Mouse (Mus musculus) thymus, postnatal 0 days (tissue): ENCODE results near the gene Upp1. TPM values are rescaled to one million over a fixed set of nuclear protein-coding genes. Genes with fewer than 3 reads are reported as not detected.
"Not testable (repeated sequence)": the region's sequence is repeated elsewhere in the genome, so short reads cannot be mapped to it uniquely, and the experiment has no call there.

Source experiments
- DNase-seq: peaks from one replicate; pipeline ENCODE4 v3.0.0-alpha.2; 2015; ENCODE audit warnings: low spot score
- polyA plus RNA-seq: library from polyadenylated mRNA; unstranded; fragments of >200 nt; fragmentation: Nextera tagmentation; extraction: Ambion mirVana; gene quantifications from 2 replicates; pipeline ENCODE4 v1.2.1, GENCODE M21; 2015

The Upp1 gene
- polyA plus RNA-seq, 1 experiment from 2014 or later = 5.7 TPM

GRCm38 (mm10) chr11:9150403-9150802, 32.5 kb downstream of the Upp1 start:
- DNase-seq = not testable (repeated sequence)

- DNase-seq = no peak
Observed at GRCm38 (mm10) chr11:9159953-9160352, 42.0 kb downstream of the Upp1 start.

GRCm38 (mm10) chr11:9167331-9167730, 49.4 kb downstream of the Upp1 start:
- no peak for DNase-seq

DNA sequence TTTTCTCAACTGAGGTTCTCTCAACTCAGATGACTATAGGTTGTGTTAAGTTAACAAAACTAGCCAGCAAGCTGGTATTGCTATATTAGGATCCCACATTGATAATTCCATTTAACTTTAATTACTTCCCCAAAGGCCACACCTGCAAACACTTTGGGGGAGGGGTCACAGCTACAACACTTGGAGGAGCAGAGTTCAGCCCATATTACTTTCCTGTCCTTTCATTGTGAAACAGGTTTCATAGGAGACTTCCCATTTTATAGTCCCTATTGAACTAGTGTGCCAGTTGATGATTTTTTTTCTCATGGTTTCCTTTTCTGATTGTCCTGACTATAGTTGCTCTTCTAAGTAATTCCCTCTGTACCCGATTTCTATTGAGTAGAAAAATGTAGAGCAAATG, 63.6 kb downstream of the Upp1 start:
- no peak for DNase-seq

Other genes with a start within 250 kb of the Upp1 start
- 0.01 and 0.05 TPM in 2 replicates for gene Pkd1l1, start 144.8 kb upstream of the Upp1 start, polyA plus RNA-seq
- gene Hus1, start 106.9 kb upstream of the Upp1 start, polyA plus RNA-seq = 9.4 and 9.5 TPM in 2 replicates
- 0.31 and 0.43 TPM in 2 replicates for gene Gm11992, start 69.5 kb upstream of the Upp1 start, polyA plus RNA-seq
- 0.20 TPM in 1 of 2 replicates, not detected in the other for gene Sun3, start 69.1 kb upstream of the Upp1 start, polyA plus RNA-seq
- gene Abca13, start 73.8 kb downstream of the Upp1 start, polyA plus RNA-seq = 0.05 TPM in 2 replicates